Mouse (Mus musculus) Muller cell, postnatal 12 days (primary cell): ENCODE data around the gene Bicc1.

ENCODE experiments used
- DNase-seq: peaks from one replicate; pipeline ENCODE4 v3.0.0-alpha.2; 2015; ENCODE audit errors: inconsistent ontology term

Bicc1 gene

GRCm38 (mm10) chr10:71158940-71159675 is 392 bp downstream of the Bicc1 start:
- DNase-seq, result peak; percentile 52

GRCm38 (mm10) chr10:71156569-71156968 is 2.9 kb downstream of the Bicc1 start:
- no peak for DNase-seq

- no peak for DNase-seq
Observed at GRCm38 (mm10) chr10:71153610-71154009, 5.9 kb downstream of the Bicc1 start.

GRCm38 (mm10) chr10:71153138-71153537 is 6.4 kb downstream of the Bicc1 start:
- no peak for DNase-seq

GRCm38 (mm10) chr10:71150486-71150885 is 9.0 kb downstream of the Bicc1 start:
- DNase-seq, result no peak

- no peak for DNase-seq
Observed at GRCm38 (mm10) chr10:71148951-71149603, 10.4 kb downstream of the Bicc1 start.

GRCm38 (mm10) chr10:71148226-71148625 is 11.3 kb downstream of the Bicc1 start:
- no peak for DNase-seq

- peak; percentile 6 for DNase-seq
Observed at GRCm38 (mm10) chr10:71146681-71147615, 12.6 kb downstream of the Bicc1 start.

GRCm38 (mm10) chr10:71145801-71146200 is 13.7 kb downstream of the Bicc1 start:
- no peak for DNase-seq

- no peak for DNase-seq
Observed at GRCm38 (mm10) chr10:71144191-71144590, 15.3 kb downstream of the Bicc1 start.

- DNase-seq, result no peak
Observed at GRCm38 (mm10) chr10:71142568-71142967, 16.9 kb downstream of the Bicc1 start.

- no peak for DNase-seq
Observed at GRCm38 (mm10) chr10:71140281-71140845, 19.1 kb downstream of the Bicc1 start.

GRCm38 (mm10) chr10:71138852-71139197 is 20.7 kb downstream of the Bicc1 start:
- DNase-seq, result no peak

- no peak for DNase-seq
Observed at GRCm38 (mm10) chr10:71138132-71138851, 21.2 kb downstream of the Bicc1 start.

- no peak for DNase-seq
Observed at GRCm38 (mm10) chr10:71137606-71138005, 21.9 kb downstream of the Bicc1 start.

GRCm38 (mm10) chr10:71131333-71131732 is 28.2 kb downstream of the Bicc1 start:
- no peak for DNase-seq

GRCm38 (mm10) chr10:71130261-71130660 is 29.2 kb downstream of the Bicc1 start:
- DNase-seq, result no peak

- DNase-seq, result peak; percentile 63
Observed at GRCm38 (mm10) chr10:71127951-71128331, 31.6 kb downstream of the Bicc1 start.

GRCm38 (mm10) chr10:71127278-71127950 is 32.1 kb downstream of the Bicc1 start:
- no peak for DNase-seq

- no peak for DNase-seq
Observed at GRCm38 (mm10) chr10:71123974-71124373, 35.5 kb downstream of the Bicc1 start.

- no peak for DNase-seq
Observed at GRCm38 (mm10) chr10:71123395-71123794, 36.1 kb downstream of the Bicc1 start.
